Mouse (Mus musculus) MEL (cell line): ENCODE results near the gene Ncs1.

ENCODE experiments used
- BHLHE40 ChIP-seq: IDR thresholded peaks from 2 replicates; pipeline ENCODE4 v1.6.1; 2012; ENCODE audit warnings: low read depth, mild to moderate bottlenecking, inconsistent platforms, low read length, improper control_type of control experiment, borderline replicate concordance
- EP300 ChIP-seq, 2 experiments: IDR thresholded peaks; 2 replicates each; pipeline ENCODE4 v1.6.1; 2011; ENCODE audit warnings: improper control_type of control experiment in 2 of 2, low read length in 2 of 2, low read depth in 1 of 2, mild to moderate bottlenecking in 1 of 2
- MYC ChIP-seq: IDR thresholded peaks from 2 replicates; pipeline ENCODE4 v1.6.1; 2011; ENCODE audit warnings: low read depth, mild to moderate bottlenecking, low read length, improper control_type of control experiment, moderate library complexity
- POLR2AphosphoS2 ChIP-seq: IDR thresholded peaks from 2 replicates; pipeline ENCODE4 v1.6.1; 2011; ENCODE audit warnings: low read length, improper control_type of control experiment
- TCF12 ChIP-seq: IDR thresholded peaks from 2 replicates; pipeline ENCODE4 v1.6.1; 2014; ENCODE audit warnings: low read depth, mild to moderate bottlenecking, inconsistent platforms, low read length, improper control_type of control experiment, moderate library complexity
- UBTF ChIP-seq: IDR thresholded peaks from 2 replicates; pipeline ENCODE4 v1.6.1; 2012; ENCODE audit warnings: low read depth, mild to moderate bottlenecking, inconsistent platforms, low read length, improper control_type of control experiment, moderate library complexity, borderline replicate concordance; ENCODE audit not compliant: insufficient read depth
- USF1 ChIP-seq: IDR thresholded peaks from 2 replicates; pipeline ENCODE4 v1.6.1; 2014; ENCODE audit warnings: low read depth, mild to moderate bottlenecking, inconsistent platforms, low read length, improper control_type of control experiment, moderate library complexity
- ZNF384 ChIP-seq: IDR thresholded peaks from 2 replicates; pipeline ENCODE4 v1.6.1; 2012; ENCODE audit warnings: low read depth, mild to moderate bottlenecking, inconsistent platforms, low read length, improper control_type of control experiment

DNA sequence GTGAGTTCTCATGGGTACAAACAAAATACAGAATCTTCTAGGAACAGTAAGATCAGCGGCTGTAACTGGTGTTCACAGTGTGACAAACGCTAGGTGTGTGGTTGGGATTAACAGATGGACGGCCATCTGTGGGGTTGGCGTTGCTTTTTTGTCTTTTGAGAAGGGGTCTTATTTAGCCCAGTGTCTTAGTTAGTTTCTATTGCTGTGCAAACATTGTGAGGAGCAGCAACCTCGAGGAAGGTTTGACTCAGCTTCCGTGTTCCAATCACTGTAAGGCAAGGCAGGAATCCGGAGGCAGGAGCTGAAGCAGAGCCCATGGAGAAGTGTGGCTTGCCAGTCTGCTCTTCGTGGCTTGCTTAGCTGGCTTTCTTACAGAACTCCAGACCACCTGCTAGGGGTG, 35.5 kb downstream of the Ncs1 start:
- TF ChIP-seq TCF12: no peak
- TF ChIP-seq USF1: no peak
- no peak for TF ChIP-seq UBTF
- TF ChIP-seq ZNF384: no peak
- no peak for TF ChIP-seq MYC
- TF ChIP-seq POLR2AphosphoS2: no peak
- no peak for TF ChIP-seq BHLHE40
- TF ChIP-seq EP300 (IDR thresholded peaks at IDR 0.05; ENCODE audit: low read depth in 1 of 2, low read length in 2 of 2): no peak
